9 mouse cellular contexts compared by ENCODE assay signal in genomic region chr6:125149569-125149950, GRCm38 (mm10). TPM values are rescaled to one million over a fixed set of nuclear protein-coding genes. Genes with fewer than 3 reads are reported as not detected.
DNase-seq lines count a peak whose midpoint lies in the region; ATAC-seq and TF ChIP-seq lines count a peak whose summit lies in the region.
"Had no signal": no experiment of that assay in that cellular context is flagged by ENCODE, and none has a peak within 500 bp of the region (broad histone marks: within the 10 kb centered on the region; RNA-seq: fewer than 3 reads in every experiment).

No protein-coding gene starts in this region.

- DNase-seq in kidney, adult 2 months, result no peak
- DNase-seq in kidney, postnatal 4 days, result no peak
- no peak for DNase-seq in midbrain, embryonic 14.5 days
- no peak for DNase-seq in heart, postnatal 0 days (ENCODE audit: low spot score)
- no peak for DNase-seq in right cerebral cortex, adult 18-20 months
- DNase-seq in thymus, postnatal 10 days (ENCODE audit: low spot score in 2 of 2), result no peak

- H3ac ChIP-seq in myocyte (ENCODE audit: control insufficient read depth, insufficient read length), result peak overlapping the region; percentile 60

- ATAC-seq in midbrain, embryonic 14.5 days (ENCODE audit: low FRiP score, low TSS enrichment), result no peak
- ATAC-seq in midbrain, embryonic 15.5 days (replicated peaks), result no peak
- no peak for ATAC-seq in heart, postnatal 0 days (ENCODE audit: insufficient read depth, low read depth)
- ATAC-seq: activated CD4-positive, CD25-positive, alpha-beta regulatory T cell, adult 4 months had no signal

- H3K9ac ChIP-seq in midbrain, embryonic 14.5 days (replicated peaks; ENCODE audit: low read length), result no peak overlapping the region; the same call in 1 of the 2 replicates
- H3K9ac ChIP-seq in midbrain, embryonic 15.5 days, result no peak overlapping the region
- H3K9ac ChIP-seq in heart, postnatal 0 days (replicated peaks; ENCODE audit: low read depth, low read length), result 0 out of 2 replicates have a peak overlapping the region, but pooled peaks have one; percentile 37

- peaks cover 32% of the 10 kb centered on the region for H3K79me2 ChIP-seq in myocyte (ENCODE audit: control insufficient read depth, insufficient read depth)

- no peak for TF ChIP-seq POLR2A in kidney, adult 2 months (IDR thresholded peaks at IDR 0.05; ENCODE audit: low read depth, low read length)
- peak; percentile 9 for TF ChIP-seq POLR2A in myocyte (IDR thresholded peaks at IDR 0.05; ENCODE audit: insufficient read length, low read depth)

- no peaks in the 10 kb centered on the region for H3K27me3 ChIP-seq in kidney, adult 2 months (replicated peaks; ENCODE audit: control insufficient read depth, insufficient read depth, low read length)
- no peaks in the 10 kb centered on the region for H3K27me3 ChIP-seq in midbrain, embryonic 14.5 days (ENCODE audit: control insufficient read depth, insufficient read depth, low read length)
- no peaks in the 10 kb centered on the region for H3K27me3 ChIP-seq in midbrain, embryonic 15.5 days (replicated peaks)
- H3K27me3 ChIP-seq in heart, postnatal 0 days (ENCODE audit: control insufficient read depth, insufficient read depth, low read length), result no peaks in the 10 kb centered on the region
- no peaks in the 10 kb centered on the region for H3K27me3 ChIP-seq in myocyte (ENCODE audit: control insufficient read depth, insufficient read depth, insufficient read length)

- no peak for TF ChIP-seq CTCF in kidney, adult 2 months (conservative IDR thresholded peaks at IDR 0.05; ENCODE audit: insufficient read depth, insufficient read length, low read depth, low read length)
- no peak for TF ChIP-seq CTCF in heart, postnatal 0 days (IDR thresholded peaks at IDR 0.05; ENCODE audit: low read depth)

- H3K27ac ChIP-seq in kidney, adult 2 months (ENCODE audit: insufficient read depth, low read depth, low read length), result peak overlapping the region; percentile 43; the same call in 1 of the 2 replicates
- H3K27ac ChIP-seq in midbrain, embryonic 14.5 days (replicated peaks; ENCODE audit: low read depth, low read length), result peak overlapping the region; percentile 26; the same call in 1 of the 2 replicates
- H3K27ac ChIP-seq in midbrain, embryonic 15.5 days, result no peak overlapping the region
- H3K27ac ChIP-seq in heart, postnatal 0 days (ENCODE audit: low read depth), result peak overlapping the region; percentile 93

- no peak overlapping the region for H3K4me3 ChIP-seq in kidney, adult 2 months (ENCODE audit: insufficient read depth, low read depth, low read length)
- H3K4me3 ChIP-seq in midbrain, embryonic 14.5 days (replicated peaks; ENCODE audit: low read depth, low read length), result no peak overlapping the region
- H3K4me3 ChIP-seq in midbrain, embryonic 15.5 days, result no peak overlapping the region
- no peak overlapping the region for H3K4me3 ChIP-seq in heart, postnatal 0 days (ENCODE audit: low read depth, low read length)
- H3K4me3 ChIP-seq in myocyte, result peak overlapping the region; percentile 98

- no peak overlapping the region for H3K4me2 ChIP-seq in midbrain, embryonic 14.5 days (ENCODE audit: low read length)
- H3K4me2 ChIP-seq in midbrain, embryonic 15.5 days, result no peak overlapping the region
- peak overlapping the region; percentile 93 for H3K4me2 ChIP-seq in heart, postnatal 0 days (ENCODE audit: low read depth, low read length)
- H3K4me2 ChIP-seq in myocyte (ENCODE audit: low read depth), result peak overlapping the region; percentile 70

- peaks cover 23% of the 10 kb centered on the region for H3K4me1 ChIP-seq in kidney, adult 2 months (ENCODE audit: control insufficient read depth, insufficient read depth, low read length)
- peaks cover 33% of the 10 kb centered on the region for H3K4me1 ChIP-seq in midbrain, embryonic 14.5 days (ENCODE audit: control insufficient read depth, insufficient read depth, low read length)
- peaks cover 43% of the 10 kb centered on the region for H3K4me1 ChIP-seq in midbrain, embryonic 15.5 days
- peaks cover 43% of the 10 kb centered on the region for H3K4me1 ChIP-seq in heart, postnatal 0 days (ENCODE audit: control insufficient read depth, insufficient read depth)

- H3K9me3 ChIP-seq in midbrain, embryonic 14.5 days (ENCODE audit: control insufficient read depth, low read length), result no peaks in the 10 kb centered on the region
- H3K9me3 ChIP-seq in midbrain, embryonic 15.5 days, result no peaks in the 10 kb centered on the region
- no peaks in the 10 kb centered on the region for H3K9me3 ChIP-seq in heart, postnatal 0 days (replicated peaks; ENCODE audit: control insufficient read depth, low read length)

- no peak for TF ChIP-seq EP300 in heart, postnatal 0 days (IDR thresholded peaks at IDR 0.05; ENCODE audit: low read depth)

- WGBS in kidney, adult 2 months, result 48% methylated on average over 7 of the region's 7 CpGs
- WGBS in midbrain, embryonic 14.5 days, result 82% methylated on average over 7 of the region's 7 CpGs
- WGBS in midbrain, embryonic 15.5 days, result 68% methylated on average over 7 of the region's 7 CpGs
- WGBS in heart, postnatal 0 days, result 33% methylated on average over 7 of the region's 7 CpGs

- no peaks in the 10 kb centered on the region for H3K36me3 ChIP-seq in kidney, adult 2 months (ENCODE audit: control insufficient read depth, insufficient read depth, low read length)
- peaks cover 32% of the 10 kb centered on the region for H3K36me3 ChIP-seq in midbrain, embryonic 14.5 days (ENCODE audit: control insufficient read depth, insufficient read depth, low read length)
- H3K36me3 ChIP-seq in midbrain, embryonic 15.5 days (replicated peaks), result peaks cover 4% of the 10 kb centered on the region; the same call in 1 of the 2 replicates
- H3K36me3 ChIP-seq in heart, postnatal 0 days (replicated peaks; ENCODE audit: control insufficient read depth, insufficient read depth, low read length), result peaks cover 34% of the 10 kb centered on the region
- H3K36me3 ChIP-seq in myocyte (ENCODE audit: control insufficient read depth, insufficient read depth), result peaks cover 16% of the 10 kb centered on the region

TF ChIP-seq in myocyte, 11 proteins besides CTCF, POLR2A, EP300 and RAD21:
- TF ChIP-seq TCF12 (IDR thresholded peaks at IDR 0.05; ENCODE audit: insufficient read depth, poor library complexity, severe bottlenecking) (no peak), MYOG (IDR thresholded peaks at IDR 0.05; ENCODE audit: control insufficient read depth in 1 of 3, insufficient read depth in 1 of 3, insufficient read length in 2 of 3, low read depth in 2 of 3) (no peak), POLR2AphosphoS2 (IDR thresholded peaks at IDR 0.05; ENCODE audit: insufficient read length, low read depth) (peak; percentile 74), TCF3 (IDR thresholded peaks at IDR 0.05; ENCODE audit: insufficient read length, low read depth) (no peak), MAX (IDR thresholded peaks at IDR 0.05; ENCODE audit: low read depth) (no peak), SRF (IDR thresholded peaks at IDR 0.05; ENCODE audit: control insufficient read depth, insufficient read length, low read depth) (no peak), REST (IDR thresholded peaks at IDR 0.05; ENCODE audit: insufficient read depth, insufficient read length) (no peak)

RNA-seq across cellular contexts. Expression of gene Iffo1, which starts 4.5 kb away (rescaled TPM):
- polyA plus RNA-seq in kidney, adult 2 months (2012; rRNA removed), result 35.0 and 36.4 TPM in 2 replicates
- 15.8 and 18.2 TPM in 2 replicates for polyA plus RNA-seq in midbrain, embryonic 14.5 days (2014; fragmentation: Nextera tagmentation; extraction: Ambion mirVana)
- polyA plus RNA-seq in midbrain, embryonic 15.5 days (2015; fragmentation: Nextera tagmentation; extraction: Ambion mirVana), result 22.0 and 23.3 TPM in 2 replicates
- 10.6 and 41.9 TPM in 2 replicates for total RNA-seq in heart, postnatal 0 days (2014; rRNA removed; ENCODE audit: low replicate concordance)
- 10.5 and 12.3 TPM in 2 replicates for polyA plus RNA-seq in heart, postnatal 0 days (2015; fragmentation: Nextera tagmentation; extraction: Ambion mirVana)
- 244 TPM for polyA plus RNA-seq in myocyte (2012; fragmentation: generic; extraction: Trizol)

RNA-seq across cellular contexts. Expression of gene Gapdh, which starts 16.7 kb away (rescaled TPM):
- polyA plus RNA-seq in kidney, adult 2 months (2012; rRNA removed), result 7,324 and 7,933 TPM in 2 replicates
- 1,501 and 1,547 TPM in 2 replicates for polyA plus RNA-seq in midbrain, embryonic 14.5 days (2014; fragmentation: Nextera tagmentation; extraction: Ambion mirVana)
- polyA plus RNA-seq in midbrain, embryonic 15.5 days (2015; fragmentation: Nextera tagmentation; extraction: Ambion mirVana), result 1,389 and 1,453 TPM in 2 replicates
- total RNA-seq in heart, postnatal 0 days (2014; rRNA removed; ENCODE audit: low replicate concordance), result 6,647 and 7,476 TPM in 2 replicates
- 3,728 and 4,065 TPM in 2 replicates for polyA plus RNA-seq in heart, postnatal 0 days (2015; fragmentation: Nextera tagmentation; extraction: Ambion mirVana)
- polyA plus RNA-seq in myocyte (2012; fragmentation: generic; extraction: Trizol), result 9,871 TPM

RNA-seq across cellular contexts. Expression of gene Nop2, which starts 17.9 kb away (rescaled TPM):
- polyA plus RNA-seq in kidney, adult 2 months (2012; rRNA removed), result 15.5 and 16.5 TPM in 2 replicates
- polyA plus RNA-seq in midbrain, embryonic 14.5 days (2014; fragmentation: Nextera tagmentation; extraction: Ambion mirVana), result 42.7 and 46.3 TPM in 2 replicates
- 48.4 and 49.1 TPM in 2 replicates for polyA plus RNA-seq in midbrain, embryonic 15.5 days (2015; fragmentation: Nextera tagmentation; extraction: Ambion mirVana)
- total RNA-seq in heart, postnatal 0 days (2014; rRNA removed; ENCODE audit: low replicate concordance), result 21.4 and 22.9 TPM in 2 replicates
- 20.6 and 25.3 TPM in 2 replicates for polyA plus RNA-seq in heart, postnatal 0 days (2015; fragmentation: Nextera tagmentation; extraction: Ambion mirVana)
- 55.4 TPM for polyA plus RNA-seq in myocyte (2012; fragmentation: generic; extraction: Trizol)

RNA-seq across cellular contexts. Expression of gene Ncapd2, which starts 41.9 kb away (rescaled TPM):
- polyA plus RNA-seq in kidney, adult 2 months (2012; rRNA removed), result 15.6 and 18.7 TPM in 2 replicates
- polyA plus RNA-seq in midbrain, embryonic 14.5 days (2014; fragmentation: Nextera tagmentation; extraction: Ambion mirVana), result 40.6 and 50.3 TPM in 2 replicates
- 58.3 and 58.6 TPM in 2 replicates for polyA plus RNA-seq in midbrain, embryonic 15.5 days (2015; fragmentation: Nextera tagmentation; extraction: Ambion mirVana)
- 85.4 and 98.0 TPM in 2 replicates for total RNA-seq in heart, postnatal 0 days (2014; rRNA removed; ENCODE audit: low replicate concordance)
- polyA plus RNA-seq in heart, postnatal 0 days (2015; fragmentation: Nextera tagmentation; extraction: Ambion mirVana), result 24.5 and 26.3 TPM in 2 replicates
- 34.7 TPM for polyA plus RNA-seq in myocyte (2012; fragmentation: generic; extraction: Trizol)

RNA-seq across cellular contexts. Expression of gene Mrpl51, which starts 42.0 kb away (rescaled TPM):
- 102 and 110 TPM in 2 replicates for polyA plus RNA-seq in kidney, adult 2 months (2012; rRNA removed)
- polyA plus RNA-seq in midbrain, embryonic 14.5 days (2014; fragmentation: Nextera tagmentation; extraction: Ambion mirVana), result 128 and 141 TPM in 2 replicates
- 129 and 131 TPM in 2 replicates for polyA plus RNA-seq in midbrain, embryonic 15.5 days (2015; fragmentation: Nextera tagmentation; extraction: Ambion mirVana)
- total RNA-seq in heart, postnatal 0 days (2014; rRNA removed; ENCODE audit: low replicate concordance), result 109 and 165 TPM in 2 replicates
- 426 and 447 TPM in 2 replicates for polyA plus RNA-seq in heart, postnatal 0 days (2015; fragmentation: Nextera tagmentation; extraction: Ambion mirVana)
- 132 TPM for polyA plus RNA-seq in myocyte (2012; fragmentation: generic; extraction: Trizol)

Comparison
In these comparisons a context has a peak if more than half of its experiments do, and no peak if none do; other contexts are left out.
1. H3K4me2 ChIP-seq: peak in heart, postnatal 0 days (single experiment) and myocyte (single experiment); none in midbrain, embryonic 14.5 days (single experiment) and midbrain, embryonic 15.5 days (single experiment).